Mouse (Mus musculus) gastrocnemius, postnatal 25 days (tissue): ENCODE results near the gene Cldn1. TPM values are rescaled to one million over a fixed set of nuclear protein-coding genes. Genes with fewer than 3 reads are reported as not detected.

ENCODE experiments used
- total RNA-seq, 2 experiments: library from RNA; stranded (reverse); gene quantifications; 1 replicate in 1 of 2; 2 replicates in 1 of 2; pipeline ENCODE4 v1.2.3; 2021

The Cldn1 gene
- total RNA-seq, 2 experiments from 2014 or later = 2.3 to 2.9 TPM

Other genes with a start within 250 kb of the Cldn1 start
- gene Cldn16, start 91.3 kb upstream of the Cldn1 start, total RNA-seq = not detected
- not detected for gene Tmem207, start 154.9 kb upstream of the Cldn1 start, total RNA-seq
- gene Il1rap, start 209.9 kb upstream of the Cldn1 start, total RNA-seq = 1 to 10 TPM; 2.4 to 2.6 TPM